ENCODE assay signal across 8 mouse cellular contexts in genomic region chr10:4372011-4372410, GRCm38 (mm10). TPM values are rescaled to one million over a fixed set of nuclear protein-coding genes. Genes with fewer than 3 reads are reported as not detected.
DNase-seq lines count a peak whose midpoint lies in the region; ATAC-seq and TF ChIP-seq lines count a peak whose summit lies in the region.

No protein-coding gene starts in this region.

- peaks cover 21% of the 10 kb centered on the region for H3K36me3 ChIP-seq in hindbrain, embryonic 15.5 days
- peaks cover 18% of the 10 kb centered on the region for H3K36me3 ChIP-seq in neural tube, embryonic 15.5 days

- H3K9ac ChIP-seq in hindbrain, embryonic 15.5 days, result no peak overlapping the region
- H3K9ac ChIP-seq in neural tube, embryonic 15.5 days (replicated peaks), result no peak overlapping the region

- ATAC-seq in hindbrain, embryonic 15.5 days (ENCODE audit: low FRiP score, low read depth), result peak; percentile 65; the same call in 1 of the 2 replicates
- peak; percentile 60; the same call in 1 of the 2 replicates for ATAC-seq in neural tube, embryonic 15.5 days (ENCODE audit: low FRiP score)

- H3K4me2 ChIP-seq in hindbrain, embryonic 15.5 days, result no peak overlapping the region
- H3K4me2 ChIP-seq in neural tube, embryonic 15.5 days, result no peak overlapping the region

- H3K4me3 ChIP-seq in cerebellum, adult 2 months (replicated peaks; ENCODE audit: insufficient read depth, low read depth, low read length), result no peak overlapping the region
- H3K4me3 ChIP-seq in hindbrain, embryonic 15.5 days, result no peak overlapping the region
- H3K4me3 ChIP-seq in neural tube, embryonic 15.5 days (replicated peaks), result no peak overlapping the region

- WGBS in cerebellum, adult 2 months, result 35% methylated on average over 5 of the region's 5 CpGs
- 52% methylated on average over 5 of the region's 5 CpGs for WGBS in hindbrain, embryonic 15.5 days
- 45% methylated on average over 5 of the region's 5 CpGs for WGBS in neural tube, embryonic 15.5 days

- TF ChIP-seq POLR2A in cerebellum, adult 2 months (IDR thresholded peaks at IDR 0.05; ENCODE audit: borderline replicate concordance, insufficient read depth, low read length), result no peak

- intact Hi-C loops in heart, postnatal 36 days (cut with DNase I), result loop anchor here (1.0 to 10.0 kb wide), 2 partner anchors 376 to 837 kb away; no protein-coding TSS in a partner anchor

- H3K27me3 ChIP-seq in cerebellum, adult 2 months (ENCODE audit: control insufficient read depth, insufficient read depth, low read length), result no peaks in the 10 kb centered on the region
- H3K27me3 ChIP-seq in hindbrain, embryonic 15.5 days, result no peaks in the 10 kb centered on the region
- H3K27me3 ChIP-seq in neural tube, embryonic 15.5 days (replicated peaks), result no peaks in the 10 kb centered on the region

- peak; percentile 53; the same call in 1 of the 2 replicates for TF ChIP-seq CTCF in cerebellum, adult 2 months (IDR thresholded peaks at IDR 0.05; ENCODE audit: borderline replicate concordance, insufficient read depth, low read depth, low read length)

- no peaks in the 10 kb centered on the region for H3K4me1 ChIP-seq in cerebellum, adult 2 months (ENCODE audit: control insufficient read depth, insufficient read depth, low read length)
- H3K4me1 ChIP-seq in hindbrain, embryonic 15.5 days (replicated peaks), result no peaks in the 10 kb centered on the region; the same call in 1 of the 2 replicates
- 0 out of 2 replicates have a peak, but pooled peaks cover 4% of the 10 kb centered on the region for H3K4me1 ChIP-seq in neural tube, embryonic 15.5 days

- DNase-seq in heart, adult 11 months, result peak; percentile 84
- DNase-seq in heart, postnatal 36 days, result no peak
- peak; percentile 53 to 62 for DNase-seq in right cerebral cortex, adult 2 months (ENCODE audit: low spot score in 2 of 2)
- DNase-seq in right cerebral cortex, postnatal 25 days, result no peak
- DNase-seq in cerebellum, adult 2 months, result peak; percentile 51 to 66
- no peak for DNase-seq in gastrocnemius, postnatal 10 days

- H3K27ac ChIP-seq in cerebellum, adult 2 months (ENCODE audit: insufficient read depth, low read length), result no peak overlapping the region
- H3K27ac ChIP-seq in hindbrain, embryonic 15.5 days (replicated peaks), result no peak overlapping the region
- no peak overlapping the region for H3K27ac ChIP-seq in neural tube, embryonic 15.5 days (replicated peaks)

- H3K9me3 ChIP-seq in hindbrain, embryonic 15.5 days, result no peaks in the 10 kb centered on the region
- no peaks in the 10 kb centered on the region for H3K9me3 ChIP-seq in neural tube, embryonic 15.5 days (replicated peaks)

RNA-seq across cellular contexts. Expression of gene Zbtb2, which starts 15.9 kb away (rescaled TPM):
- total RNA-seq in heart, postnatal 36 days (2021), result 1 to 10 TPM; 6.2 to 6.3 TPM
- polyA plus RNA-seq in cerebellum, adult 2 months (2012; rRNA removed), result 8.3 and 8.7 TPM in 2 replicates
- polyA plus RNA-seq in hindbrain, embryonic 15.5 days (2015; fragmentation: Nextera tagmentation; extraction: Ambion mirVana), result 14.9 and 15.0 TPM in 2 replicates
- 13.1 and 13.4 TPM in 2 replicates for polyA plus RNA-seq in neural tube, embryonic 15.5 days (2015; fragmentation: Nextera tagmentation; extraction: Ambion mirVana)
- 1 to 10 TPM; 6.2 to 7.2 TPM for total RNA-seq in gastrocnemius, postnatal 10 days (2021)

Comparison
In these comparisons a context has a peak if more than half of its experiments do, and no peak if none do; other contexts are left out.
1. DNase-seq: peak in heart, adult 11 months (single experiment), right cerebral cortex, adult 2 months (2 of 2) and cerebellum, adult 2 months (2 of 2); none in heart, postnatal 36 days (0 of 2), right cerebral cortex, postnatal 25 days (single experiment) and gastrocnemius, postnatal 10 days (single experiment).